Mouse (Mus musculus): ENCODE measurements at regions not wholly inside any gene's neighbourhood (a gene's known extent, or its start where the extent isn't known, plus 50 kb on each side); places are given as distances from the start of the nearest gene placed in this dataset.

- no peaks in the 10 kb centered on the region for H3K79me3 ChIP-seq (ENCODE audit: low read depth)
- no peak overlapping the region for H3ac ChIP-seq (ENCODE audit: control insufficient read depth, insufficient read length, low read depth)
- H3K36me3 ChIP-seq (ENCODE audit: control insufficient read depth, insufficient read depth): no peaks in the 10 kb centered on the region
- H3K4me3 ChIP-seq (ENCODE audit: insufficient read depth, poor library complexity, severe bottlenecking): no peak overlapping the region
- H3K79me2 ChIP-seq (ENCODE audit: control insufficient read depth, insufficient read depth): no peaks in the 10 kb centered on the region
- TF ChIP-seq FOSL1 (IDR thresholded peaks at IDR 0.05; ENCODE audit: insufficient read depth, low read length, poor library complexity, severe bottlenecking) (no peak), MAX (IDR thresholded peaks at IDR 0.05) (no peak), MYOD1 (IDR thresholded peaks at IDR 0.05; ENCODE audit: control insufficient read depth, insufficient read length, low read depth) (no peak), MYOG (IDR thresholded peaks at IDR 0.05; ENCODE audit: control insufficient read depth, extremely low read depth, insufficient read length) (no peak), CTCF (IDR thresholded peaks at IDR 0.05; ENCODE audit: control insufficient read depth, insufficient read depth, insufficient read length) (no peak), USF1 (IDR thresholded peaks at IDR 0.05; ENCODE audit: low read depth) (no peak), CEBPB (IDR thresholded peaks at IDR 0.05; ENCODE audit: low read depth) (no peak)
- no peaks in the 10 kb centered on the region for H3K27me3 ChIP-seq (ENCODE audit: control insufficient read depth, insufficient read depth, insufficient read length)
Observed at GRCm38 (mm10) chr1:189561831-189562230, 126.1 kb downstream of the Cenpf start.

GRCm38 (mm10) chr1:189560576-189560975, 127.3 kb downstream of the Cenpf start:
- H3K27me3 ChIP-seq (ENCODE audit: control insufficient read depth, insufficient read depth, insufficient read length): no peaks in the 10 kb centered on the region
- no peak for TF ChIP-seq MYOD1 (IDR thresholded peaks at IDR 0.05; ENCODE audit: control insufficient read depth, insufficient read length, low read depth)
- TF ChIP-seq CEBPB (IDR thresholded peaks at IDR 0.05; ENCODE audit: low read depth): no peak
- no peak for TF ChIP-seq MAX (IDR thresholded peaks at IDR 0.05)
- no peak overlapping the region for H3ac ChIP-seq (ENCODE audit: control insufficient read depth, insufficient read length, low read depth)
- H3K36me3 ChIP-seq (ENCODE audit: control insufficient read depth, insufficient read depth): no peaks in the 10 kb centered on the region
- H3K4me3 ChIP-seq (ENCODE audit: insufficient read depth, poor library complexity, severe bottlenecking): no peak overlapping the region
- no peaks in the 10 kb centered on the region for H3K79me2 ChIP-seq (ENCODE audit: control insufficient read depth, insufficient read depth)
- no peaks in the 10 kb centered on the region for H3K79me3 ChIP-seq (ENCODE audit: low read depth)

- H3K79me3 ChIP-seq (ENCODE audit: low read depth): no peaks in the 10 kb centered on the region
Observed at GRCm38 (mm10) chr1:189550851-189551250, 137.0 kb downstream of the Cenpf start.

GRCm38 (mm10) chr1:189532834-189533233, 130.8 kb upstream of the Kcnk2 start:
- H3K79me3 ChIP-seq (ENCODE audit: low read depth): no peaks in the 10 kb centered on the region
- TF ChIP-seq USF1 (IDR thresholded peaks at IDR 0.05; ENCODE audit: low read depth) (no peak), MYOG (IDR thresholded peaks at IDR 0.05; ENCODE audit: control insufficient read depth, extremely low read depth, insufficient read length) (no peak), CEBPB (IDR thresholded peaks at IDR 0.05; ENCODE audit: low read depth) (no peak), MAX (IDR thresholded peaks at IDR 0.05) (no peak), MYOD1 (IDR thresholded peaks at IDR 0.05; ENCODE audit: control insufficient read depth, insufficient read length, low read depth) (no peak), FOSL1 (IDR thresholded peaks at IDR 0.05; ENCODE audit: insufficient read depth, low read length, poor library complexity, severe bottlenecking) (no peak), CTCF (IDR thresholded peaks at IDR 0.05; ENCODE audit: control insufficient read depth, insufficient read depth, insufficient read length) (no peak)
- H3K79me2 ChIP-seq (ENCODE audit: control insufficient read depth, insufficient read depth): no peaks in the 10 kb centered on the region

More at GRCm38 (mm10) chr1:189550851-189551250, 137.0 kb downstream of the Cenpf start:
- no peak for TF ChIP-seq MYOG (IDR thresholded peaks at IDR 0.05; ENCODE audit: control insufficient read depth, extremely low read depth, insufficient read length)
- TF ChIP-seq USF1 (IDR thresholded peaks at IDR 0.05; ENCODE audit: low read depth): no peak
- TF ChIP-seq CEBPB (IDR thresholded peaks at IDR 0.05; ENCODE audit: low read depth): no peak
- no peak for TF ChIP-seq FOSL1 (IDR thresholded peaks at IDR 0.05; ENCODE audit: insufficient read depth, low read length, poor library complexity, severe bottlenecking)
- TF ChIP-seq MAX (IDR thresholded peaks at IDR 0.05): no peak
- no peak for TF ChIP-seq MYOD1 (IDR thresholded peaks at IDR 0.05; ENCODE audit: control insufficient read depth, insufficient read length, low read depth)
- no peak for TF ChIP-seq CTCF (IDR thresholded peaks at IDR 0.05; ENCODE audit: control insufficient read depth, insufficient read depth, insufficient read length)
- Histone ChIP-seq H3K27me3 (ENCODE audit: control insufficient read depth, insufficient read depth, insufficient read length) (no peaks in the 10 kb centered on the region), H3K4me3 (ENCODE audit: insufficient read depth, poor library complexity, severe bottlenecking) (no peak overlapping the region), H3ac (ENCODE audit: control insufficient read depth, insufficient read length, low read depth) (no peak overlapping the region), H3K36me3 (ENCODE audit: control insufficient read depth, insufficient read depth) (no peaks in the 10 kb centered on the region), H3K79me2 (ENCODE audit: control insufficient read depth, insufficient read depth) (no peaks in the 10 kb centered on the region)

GRCm38 (mm10) chr1:189526329-189526728, 124.3 kb upstream of the Kcnk2 start:
- Histone ChIP-seq H3K27me3 (ENCODE audit: control insufficient read depth, insufficient read depth, insufficient read length) (no peaks in the 10 kb centered on the region), H3K36me3 (ENCODE audit: control insufficient read depth, insufficient read depth) (no peaks in the 10 kb centered on the region), H3ac (ENCODE audit: control insufficient read depth, insufficient read length, low read depth) (no peak overlapping the region), H3K4me3 (ENCODE audit: insufficient read depth, poor library complexity, severe bottlenecking) (no peak overlapping the region), H3K79me3 (ENCODE audit: low read depth) (no peaks in the 10 kb centered on the region), H3K79me2 (ENCODE audit: control insufficient read depth, insufficient read depth) (no peaks in the 10 kb centered on the region)
- TF ChIP-seq MYOG (IDR thresholded peaks at IDR 0.05; ENCODE audit: control insufficient read depth, extremely low read depth, insufficient read length) (no peak), MAX (IDR thresholded peaks at IDR 0.05) (no peak), CEBPB (IDR thresholded peaks at IDR 0.05; ENCODE audit: low read depth) (no peak), MYOD1 (IDR thresholded peaks at IDR 0.05; ENCODE audit: control insufficient read depth, insufficient read length, low read depth) (no peak), CTCF (IDR thresholded peaks at IDR 0.05; ENCODE audit: control insufficient read depth, insufficient read depth, insufficient read length) (no peak), FOSL1 (IDR thresholded peaks at IDR 0.05; ENCODE audit: insufficient read depth, low read length, poor library complexity, severe bottlenecking) (no peak), USF1 (IDR thresholded peaks at IDR 0.05; ENCODE audit: low read depth) (no peak)

More at GRCm38 (mm10) chr1:189532834-189533233, 130.8 kb upstream of the Kcnk2 start:
- Histone ChIP-seq H3K27me3 (ENCODE audit: control insufficient read depth, insufficient read depth, insufficient read length) (no peaks in the 10 kb centered on the region), H3K36me3 (ENCODE audit: control insufficient read depth, insufficient read depth) (no peaks in the 10 kb centered on the region), H3ac (ENCODE audit: control insufficient read depth, insufficient read length, low read depth) (no peak overlapping the region), H3K4me3 (ENCODE audit: insufficient read depth, poor library complexity, severe bottlenecking) (no peak overlapping the region)

GRCm38 (mm10) chr1:189515476-189515875, 113.4 kb upstream of the Kcnk2 start:
- no peaks in the 10 kb centered on the region for H3K79me2 ChIP-seq (ENCODE audit: control insufficient read depth, insufficient read depth)
- H3K79me3 ChIP-seq (ENCODE audit: low read depth): no peaks in the 10 kb centered on the region
- TF ChIP-seq CEBPB (IDR thresholded peaks at IDR 0.05; ENCODE audit: low read depth) (no peak), USF1 (IDR thresholded peaks at IDR 0.05; ENCODE audit: low read depth) (no peak), CTCF (IDR thresholded peaks at IDR 0.05; ENCODE audit: control insufficient read depth, insufficient read depth, insufficient read length) (no peak), MAX (IDR thresholded peaks at IDR 0.05) (no peak), FOSL1 (IDR thresholded peaks at IDR 0.05; ENCODE audit: insufficient read depth, low read length, poor library complexity, severe bottlenecking) (no peak), MYOD1 (IDR thresholded peaks at IDR 0.05; ENCODE audit: control insufficient read depth, insufficient read length, low read depth) (no peak), MYOG (IDR thresholded peaks at IDR 0.05; ENCODE audit: control insufficient read depth, extremely low read depth, insufficient read length) (no peak)
- no peaks in the 10 kb centered on the region for H3K36me3 ChIP-seq (ENCODE audit: control insufficient read depth, insufficient read depth)
- H3ac ChIP-seq (ENCODE audit: control insufficient read depth, insufficient read length, low read depth): no peak overlapping the region
- no peak overlapping the region for H3K4me3 ChIP-seq (ENCODE audit: insufficient read depth, poor library complexity, severe bottlenecking)
- H3K27me3 ChIP-seq (ENCODE audit: control insufficient read depth, insufficient read depth, insufficient read length): no peaks in the 10 kb centered on the region

Data from C2C12 (cell line).